Mouse (Mus musculus): ENCODE measurements around the gene Gm43191.

DNA sequence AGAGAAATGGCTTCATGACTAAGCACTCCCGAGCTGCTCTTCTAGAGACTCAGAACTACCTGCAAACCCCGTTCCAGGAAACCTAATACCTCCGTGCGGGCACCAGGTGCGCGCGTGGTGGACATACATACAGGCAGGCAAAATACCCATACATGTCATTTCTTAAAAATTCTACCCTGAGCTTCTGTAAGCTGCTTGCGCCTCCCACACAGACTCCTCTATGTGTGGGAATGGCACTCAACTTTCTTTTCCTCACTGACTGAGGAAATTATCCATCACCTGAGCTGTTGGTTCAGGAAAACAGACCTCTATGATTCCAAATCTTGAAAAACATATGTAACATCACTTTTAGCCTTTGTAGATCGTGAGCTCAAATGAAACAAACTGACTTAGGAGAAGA is 30.4 kb downstream of the Gm43191 start:
- TF ChIP-seq POLR2A (IDR thresholded peaks at IDR 0.05; ENCODE audit: borderline replicate concordance, insufficient read depth, low read length) (no peak), CTCF (IDR thresholded peaks at IDR 0.05; ENCODE audit: borderline replicate concordance, insufficient read depth, low read depth, low read length) (no peak)

Measured in cerebellum, adult 2 months (tissue).